Comparison of ENCODE assay signal across 18 mouse cellular contexts in genomic region chr5:146188144-146188543, GRCm38 (mm10). TPM values are rescaled to one million over a fixed set of nuclear protein-coding genes. Genes with fewer than 3 reads are reported as not detected.
DNase-seq lines count a peak whose midpoint lies in the region; ATAC-seq and TF ChIP-seq lines count a peak whose summit lies in the region.
"Had no signal": no experiment of that assay in that cellular context is flagged by ENCODE, and none has a peak within 500 bp of the region (broad histone marks: within the 10 kb centered on the region; RNA-seq: fewer than 3 reads in every experiment).

No protein-coding gene starts in this region.

- no peaks in the 10 kb centered on the region for H3K36me3 ChIP-seq in kidney, postnatal 0 days (ENCODE audit: insufficient read depth, low read length)
- no peaks in the 10 kb centered on the region for H3K36me3 ChIP-seq in CH12.LX (replicated peaks in 1 of 2; ENCODE audit: control insufficient read depth in 1 of 2, insufficient read depth in 1 of 2, low read length in 1 of 2)
- H3K36me3 ChIP-seq: embryonic facial prominence, embryonic 13.5 days; forebrain, embryonic 12.5 days; heart, embryonic 12.5 days; neural tube, embryonic 12.5 days had no signal

- H3K27me3 ChIP-seq in kidney, postnatal 0 days (ENCODE audit: insufficient read depth, low read length) = no peaks in the 10 kb centered on the region
- no peaks in the 10 kb centered on the region for H3K27me3 ChIP-seq in CH12.LX (replicated peaks)
- H3K27me3 ChIP-seq: embryonic facial prominence, embryonic 13.5 days; forebrain, embryonic 12.5 days; heart, embryonic 12.5 days; neural tube, embryonic 12.5 days had no signal

- no peaks in the 10 kb centered on the region for H3K4me1 ChIP-seq in kidney, postnatal 0 days (replicated peaks; ENCODE audit: insufficient read depth, low read length)
- peaks cover 2 to 11% of the 10 kb centered on the region in 2 experiments for H3K4me1 ChIP-seq in CH12.LX (ENCODE audit: control insufficient read depth in 1 of 2, insufficient read depth in 2 of 2)
- H3K4me1 ChIP-seq: embryonic facial prominence, embryonic 13.5 days; forebrain, embryonic 12.5 days; heart, embryonic 12.5 days; neural tube, embryonic 12.5 days had no signal

- in situ Hi-C loops in CH12.LX (cut with MboI; ENCODE audit: low pct_ligation_motif_present, low pct_unique_long_range_greater_than_20kb, low sequenced_read_pairs) = loop anchor here (25.0 kb wide), 1 partner anchor 274 kb away; no protein-coding TSS in a partner anchor

- H3K79me2 ChIP-seq in CH12.LX (replicated peaks; ENCODE audit: control insufficient read depth, extremely low read depth, insufficient read depth, poor library complexity, severe bottlenecking) = no peaks in the 10 kb centered on the region

- no peaks in the 10 kb centered on the region for H3K9me3 ChIP-seq in kidney, postnatal 0 days (replicated peaks; ENCODE audit: low read length)
- no peaks in the 10 kb centered on the region for H3K9me3 ChIP-seq in CH12.LX (replicated peaks; ENCODE audit: low read length)
- H3K9me3 ChIP-seq: embryonic facial prominence, embryonic 13.5 days; forebrain, embryonic 12.5 days had no signal

- H3K27ac ChIP-seq in kidney, postnatal 0 days = no peak overlapping the region
- H3K27ac ChIP-seq in CH12.LX (ENCODE audit: insufficient read depth, low read depth) = no peak overlapping the region
- H3K27ac ChIP-seq: embryonic facial prominence, embryonic 13.5 days; forebrain, embryonic 12.5 days; gastrocnemius, adult 2 months; neural tube, embryonic 12.5 days had no signal

- 78% methylated on average over 1 of the region's 1 CpGs for WGBS in kidney, postnatal 0 days

- no peak for DNase-seq in kidney, postnatal 0 days (ENCODE audit: low spot score)
- no peak for DNase-seq in kidney, adult 18-20 months
- DNase-seq in 416B (ENCODE audit: low read depth) (peak; percentile 16), CH12.LX (ENCODE audit: extremely low read depth) (no peak)
- peak; percentile 40 to 59 for DNase-seq in kidney, postnatal 36 days
- DNase-seq in gastrocnemius, adult 18-20 months (ENCODE audit: low spot score) = no peak
- DNase-seq in frontal cortex, postnatal 36 days (ENCODE audit: low spot score in 2 of 2) = no peak

- no peak for ATAC-seq in kidney, postnatal 0 days (replicated peaks; ENCODE audit: low FRiP score, low read depth)
- no peak for ATAC-seq in CD4-positive, CD25-positive, alpha-beta regulatory T cell, adult 4 months
- ATAC-seq: midbrain, embryonic 16.5 days had no signal

- no peak overlapping the region for H3K4me3 ChIP-seq in kidney, postnatal 0 days (replicated peaks; ENCODE audit: low read depth, low read length)
- no peak overlapping the region for H3K4me3 ChIP-seq in CH12.LX (replicated peaks in 1 of 3; ENCODE audit: low read depth in 2 of 3, low read length in 2 of 3, poor library complexity in 1 of 3)
- H3K4me3 ChIP-seq: embryonic facial prominence, embryonic 13.5 days; forebrain, embryonic 12.5 days; gastrocnemius, adult 2 months; heart, embryonic 12.5 days; neural tube, embryonic 12.5 days had no signal

- peak; percentile 7; the same call in 1 of the 2 replicates for TF ChIP-seq RAD21 in CH12.LX (IDR thresholded peaks at IDR 0.05; ENCODE audit: low read depth, low read length)

- H3K4me2 ChIP-seq in kidney, postnatal 0 days (ENCODE audit: low read length) = no peak overlapping the region
- H3K4me2 ChIP-seq in CH12.LX (ENCODE audit: insufficient read depth, low read depth, poor library complexity, severe bottlenecking) = no peak overlapping the region
- H3K4me2 ChIP-seq: embryonic facial prominence, embryonic 13.5 days; forebrain, embryonic 12.5 days; heart, embryonic 12.5 days; neural tube, embryonic 12.5 days had no signal

- TF ChIP-seq POLR2A in CH12.LX (IDR thresholded peaks at IDR 0.05; ENCODE audit: low read depth, low read length) = no peak

- TF ChIP-seq CTCF in kidney, postnatal 0 days (IDR thresholded peaks at IDR 0.05; ENCODE audit: low read depth) = peak; percentile 48; the same call in 1 of the 2 replicates
- peak in 1 of 2 experiments; percentile 38; a peak in 2 of 4 replicates for TF ChIP-seq CTCF in CH12.LX (conservative IDR thresholded peaks at IDR 0.05 in 1 of 2, IDR thresholded peaks at IDR 0.05 in 1 of 2; ENCODE audit: low read depth in 2 of 2, low read length in 2 of 2)

- no peak overlapping the region for H3K9ac ChIP-seq in kidney, postnatal 0 days (ENCODE audit: low read depth, low read length)
- H3K9ac ChIP-seq in CH12.LX (ENCODE audit: insufficient read depth, low read depth) = no peak overlapping the region
- H3K9ac ChIP-seq: embryonic facial prominence, embryonic 13.5 days; forebrain, embryonic 12.5 days; heart, embryonic 12.5 days; neural tube, embryonic 12.5 days had no signal

- dilution Hi-C loops in CH12.LX (cut with MboI; ENCODE audit: extremely low pct_ligation_motif_present, extremely low pct_unique_long_range_greater_than_20kb, low sequenced_read_pairs) = no loop called here

- TF ChIP-seq EP300 in CH12.LX (IDR thresholded peaks at IDR 0.05; ENCODE audit: low read length) = no peak

TF ChIP-seq in CH12.LX, 34 proteins besides CTCF, POLR2A, EP300 and RAD21:
- TF ChIP-seq BHLHE40 (IDR thresholded peaks at IDR 0.05; ENCODE audit: low read depth, low read length) (no peak), ZMIZ1 (IDR thresholded peaks at IDR 0.05; ENCODE audit: low read depth, low read length) (no peak), JUND (conservative IDR thresholded peaks at IDR 0.05; ENCODE audit: low read depth, low read length) (no peak), SMC3 (IDR thresholded peaks at IDR 0.05; ENCODE audit: low read depth, low read length) (peak; percentile 42; the same call in 1 of the 2 replicates)
TF ChIP-seq in CH12.LX: peak in this region for 1.

RNA-seq across cellular contexts. Expression of gene 1700001J03Rik, which starts 3.0 kb away (rescaled TPM):
- 0.26 and 0.32 TPM in 2 replicates for polyA plus RNA-seq in kidney, postnatal 0 days (2015; fragmentation: Nextera tagmentation; extraction: Ambion mirVana)
- total RNA-seq in CH12.LX (2012; rRNA removed) (not detected in 2 replicates), CH12.LX (2014; rRNA removed) (not detected in 2 replicates)
- polyA plus RNA-seq in CH12.LX (2012; ENCODE audit: insufficient read length, low read depth) = 0.44 TPM in 1 of 2 replicates, not detected in the other
- 1 to 10 TPM; 1.1 to 1.2 TPM for total RNA-seq in gastrocnemius, adult 18-20 months (2021)
- polyA plus RNA-seq in CD4-positive, CD25-positive, alpha-beta regulatory T cell, adult 4 months (2017; shearing (Covaris generic)) = 1 to 10 TPM in 1 of 2 experiments, under 1 TPM in 1; 0.42 to 1.2 TPM
- total RNA-seq: hematopoietic stem cell, adult 5-6 weeks had no signal
- polyA plus RNA-seq: embryonic facial prominence, embryonic 13.5 days; forebrain, embryonic 12.5 days; heart, embryonic 12.5 days; midbrain, embryonic 16.5 days; neural tube, embryonic 12.5 days; stomach, embryonic 16.5 days had no signal

RNA-seq across cellular contexts. Expression of gene Gm6309, which starts 17.6 kb away (rescaled TPM):
- not detected in 2 replicates for polyA plus RNA-seq in kidney, postnatal 0 days (2015; fragmentation: Nextera tagmentation; extraction: Ambion mirVana)
- total RNA-seq in CH12.LX (2012; rRNA removed) (not detected in 2 replicates), CH12.LX (2014; rRNA removed) (not detected in 2 replicates)
- not detected in 2 replicates for polyA plus RNA-seq in CH12.LX (2012; ENCODE audit: insufficient read length, low read depth)
- not detected for total RNA-seq in gastrocnemius, adult 18-20 months (2021)
- not detected for polyA plus RNA-seq in CD4-positive, CD25-positive, alpha-beta regulatory T cell, adult 4 months (2017; shearing (Covaris generic))
- total RNA-seq: adrenal gland, adult 8-10 months; gastrocnemius, adult 2 months; hematopoietic stem cell, adult 5-6 weeks had no signal
- polyA plus RNA-seq: embryonic facial prominence, embryonic 13.5 days; forebrain, embryonic 12.5 days; heart, embryonic 12.5 days; limb, embryonic 14.5 days; midbrain, embryonic 16.5 days; neural tube, embryonic 12.5 days; stomach, embryonic 16.5 days had no signal

RNA-seq across cellular contexts. Expression of gene Gm5565, which starts 27.8 kb away (rescaled TPM):
- not detected in 2 replicates for polyA plus RNA-seq in kidney, postnatal 0 days (2015; fragmentation: Nextera tagmentation; extraction: Ambion mirVana)
- total RNA-seq in CH12.LX (2012; rRNA removed) (not detected in 2 replicates), CH12.LX (2014; rRNA removed) (not detected in 2 replicates)
- not detected in 2 replicates for polyA plus RNA-seq in CH12.LX (2012; ENCODE audit: insufficient read length, low read depth)
- not detected for total RNA-seq in gastrocnemius, adult 18-20 months (2021)
- polyA plus RNA-seq in CD4-positive, CD25-positive, alpha-beta regulatory T cell, adult 4 months (2017; shearing (Covaris generic)) = not detected
- total RNA-seq: adrenal gland, adult 8-10 months; gastrocnemius, adult 2 months; hematopoietic stem cell, adult 5-6 weeks had no signal
- polyA plus RNA-seq: embryonic facial prominence, embryonic 13.5 days; forebrain, embryonic 12.5 days; heart, embryonic 12.5 days; limb, embryonic 14.5 days; midbrain, embryonic 16.5 days; neural tube, embryonic 12.5 days; stomach, embryonic 16.5 days had no signal

RNA-seq across cellular contexts. Expression of gene Rnf6, which starts 33.2 kb away (rescaled TPM):
- 54.6 and 63.2 TPM in 2 replicates for polyA plus RNA-seq in kidney, postnatal 0 days (2015; fragmentation: Nextera tagmentation; extraction: Ambion mirVana)
- total RNA-seq in CH12.LX (2012; rRNA removed) (20.7 and 21.4 TPM in 2 replicates), CH12.LX (2014; rRNA removed) (15.9 and 19.1 TPM in 2 replicates)
- polyA plus RNA-seq in CH12.LX (2012; ENCODE audit: insufficient read length, low read depth) = 22.7 and 24.1 TPM in 2 replicates
- 10 to 100 TPM; 37.0 to 41.0 TPM for total RNA-seq in gastrocnemius, adult 18-20 months (2021)
- polyA plus RNA-seq in CD4-positive, CD25-positive, alpha-beta regulatory T cell, adult 4 months (2017; shearing (Covaris generic)) = 100 to 1,000 TPM in 1 of 2 experiments, 10 to 100 TPM in 1; 84.5 to 104 TPM

RNA-seq across cellular contexts. Expression of gene Cdk8, which starts 42.9 kb away (rescaled TPM):
- 18.1 and 18.6 TPM in 2 replicates for polyA plus RNA-seq in kidney, postnatal 0 days (2015; fragmentation: Nextera tagmentation; extraction: Ambion mirVana)
- 52.6 and 55.0 TPM in 2 replicates for total RNA-seq in CH12.LX (2012; rRNA removed)
- 99.1 and 112 TPM in 2 replicates for total RNA-seq in CH12.LX (2014; rRNA removed)
- 65.4 and 69.9 TPM in 2 replicates for polyA plus RNA-seq in CH12.LX (2012; ENCODE audit: insufficient read length, low read depth)
- total RNA-seq in gastrocnemius, adult 18-20 months (2021) = 10 to 100 TPM; 14.9 to 17.5 TPM
- 10 to 100 TPM; 11.3 to 15.1 TPM for polyA plus RNA-seq in CD4-positive, CD25-positive, alpha-beta regulatory T cell, adult 4 months (2017; shearing (Covaris generic))

Comparison
In these comparisons a context has a peak if more than half of its experiments do, and no peak if none do; other contexts are left out.
1. DNase-seq: peak in 416B (single experiment) and kidney, postnatal 36 days (2 of 2); none in kidney, postnatal 0 days (single experiment), kidney, adult 18-20 months (single experiment), CH12.LX (single experiment), gastrocnemius, adult 18-20 months (single experiment) and frontal cortex, postnatal 36 days (0 of 2).